Mouse (Mus musculus) thymus, postnatal 10 days (tissue): ENCODE results near the gene Slc16a7.

Experiments
- DNase-seq, 2 experiments: peaks; one replicate each; pipeline ENCODE4 v3.0.0; 2021; ENCODE audit warnings: low spot score in 2 of 2

The Slc16a7 gene

GRCm38 (mm10) chr10:125184146-125184545 lies 205.1 kb downstream of the Slc16a7 start:
- DNase-seq, result no peak

- no peak for DNase-seq
These were observed 206.7 kb downstream of the Slc16a7 start for GRCm38 (mm10) chr10:125182545-125182944.

DNA sequence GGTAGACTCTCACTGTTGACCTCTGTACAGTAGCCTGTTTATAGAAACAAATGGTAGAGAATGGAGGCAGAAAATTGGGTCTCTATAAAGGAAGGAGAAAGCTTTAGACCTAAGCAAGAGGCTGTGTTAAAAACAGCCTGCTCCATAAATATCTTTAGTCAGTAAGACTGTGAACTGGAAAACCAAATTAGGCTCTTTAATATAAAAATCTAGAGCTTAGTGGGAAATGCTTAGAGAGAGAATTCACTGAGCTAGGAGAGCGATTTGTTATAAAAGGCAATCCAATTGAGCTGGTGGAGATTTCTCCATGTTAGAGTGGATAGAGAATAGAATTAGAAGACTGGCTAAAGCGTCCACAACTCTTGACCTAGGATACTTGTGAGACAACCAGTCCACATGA lies 211.5 kb downstream of the Slc16a7 start:
- DNase-seq, result no peak

- DNase-seq, result no peak
These were observed 214.1 kb downstream of the Slc16a7 start for GRCm38 (mm10) chr10:125175013-125175650.

DNA sequence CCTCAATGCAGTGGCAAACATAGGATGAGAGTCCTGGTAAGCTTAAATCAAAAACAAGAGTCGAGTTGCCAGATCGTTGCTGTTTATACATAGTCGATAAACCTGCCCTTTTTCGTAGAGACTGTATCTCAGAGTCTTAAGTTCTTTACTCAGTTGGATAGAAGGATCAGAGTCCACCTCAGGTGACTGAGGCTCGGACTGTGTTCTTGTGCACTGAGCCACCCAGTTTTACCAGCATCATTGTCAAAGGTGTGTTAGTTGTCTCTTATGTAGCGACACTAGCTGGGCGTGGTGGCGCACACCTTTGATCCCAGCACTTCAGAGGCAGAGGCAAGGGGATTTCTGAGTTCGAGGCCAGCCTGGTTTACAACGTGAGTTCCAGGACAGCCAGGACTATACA lies 217.6 kb downstream of the Slc16a7 start:
- DNase-seq, result no peak

DNA sequence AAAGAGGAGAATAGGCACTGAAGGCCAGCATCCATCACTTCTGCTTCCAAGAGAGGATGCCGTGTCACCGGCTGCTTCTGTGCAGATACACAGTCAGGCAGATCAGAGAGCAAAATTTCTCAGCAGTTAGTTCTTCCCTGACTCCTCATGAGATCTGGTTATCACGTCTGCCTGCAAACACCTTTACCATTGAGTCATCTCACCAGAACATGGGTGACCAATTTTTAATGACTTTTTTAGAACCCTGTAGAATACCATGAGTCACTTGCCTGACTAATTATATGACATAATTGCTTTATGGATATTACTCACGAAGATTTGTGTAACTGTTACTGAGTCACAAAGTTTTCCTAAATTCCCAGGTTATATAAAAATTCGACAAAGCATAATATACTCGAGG lies 218.1 kb downstream of the Slc16a7 start:
- DNase-seq, result no peak
